In the genomic region with DNA sequence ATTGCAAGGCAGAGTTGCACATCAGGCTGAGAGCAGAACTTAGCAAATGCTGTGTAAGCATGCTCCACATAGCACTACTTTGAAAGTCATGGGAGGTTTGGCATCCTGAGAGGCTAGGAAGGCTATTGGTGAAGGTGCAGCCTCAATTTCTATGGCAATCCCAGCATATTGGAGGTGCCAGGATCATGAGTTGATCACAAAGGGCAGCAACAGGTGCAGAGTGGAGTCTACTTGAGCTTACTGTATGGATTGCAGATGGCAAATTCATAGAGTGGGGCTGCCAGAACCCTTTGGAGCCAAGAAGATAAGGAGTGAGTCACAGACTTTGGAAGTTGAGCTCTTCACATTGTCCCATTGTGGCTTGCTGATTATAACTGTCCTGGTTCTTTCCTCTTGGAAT, we compare ENCODE assay signal across 24 mouse cellular contexts.
"Had no signal": no experiment of that assay in that cellular context is flagged by ENCODE, and none has a peak within 500 bp of the region (broad histone marks: within the 10 kb centered on the region; RNA-seq: fewer than 3 reads in every experiment).

No protein-coding gene starts in this region.

- ATAC-seq: forebrain, embryonic 16.5 days; hindbrain, postnatal 0 days; intestine, embryonic 16.5 days; liver, postnatal 0 days had no signal

- H3K36me3 ChIP-seq: heart, embryonic 13.5 days; heart, embryonic 15.5 days; hindbrain, embryonic 13.5 days; hindbrain, embryonic 15.5 days; kidney, embryonic 15.5 days; limb, embryonic 10.5 days; limb, embryonic 12.5 days; liver, embryonic 13.5 days; liver, embryonic 15.5 days had no signal

- H3K4me1 ChIP-seq: heart, embryonic 13.5 days; heart, embryonic 15.5 days; hindbrain, embryonic 13.5 days; hindbrain, embryonic 15.5 days; kidney, embryonic 15.5 days; limb, embryonic 10.5 days; liver, embryonic 13.5 days; liver, embryonic 15.5 days had no signal

- H3K4me3 ChIP-seq: heart, embryonic 13.5 days; heart, embryonic 15.5 days; hindbrain, embryonic 13.5 days; hindbrain, embryonic 15.5 days; kidney, embryonic 15.5 days; left cerebral cortex, adult 2 months; limb, embryonic 10.5 days; limb, embryonic 12.5 days; liver, embryonic 13.5 days; liver, embryonic 15.5 days had no signal

- H3K27ac ChIP-seq: heart, embryonic 13.5 days; heart, embryonic 15.5 days; hindbrain, embryonic 13.5 days; hindbrain, embryonic 15.5 days; hindbrain, postnatal 0 days; kidney, embryonic 15.5 days; kidney, postnatal 0 days; left cerebral cortex, adult 2 months; limb, embryonic 10.5 days; limb, embryonic 12.5 days; liver, embryonic 13.5 days; liver, embryonic 15.5 days had no signal

- H3K27me3 ChIP-seq: heart, embryonic 13.5 days; heart, embryonic 15.5 days; hindbrain, embryonic 13.5 days; hindbrain, embryonic 15.5 days; kidney, embryonic 15.5 days; limb, embryonic 12.5 days; liver, embryonic 13.5 days; liver, embryonic 15.5 days had no signal

- H3K9ac ChIP-seq: heart, embryonic 13.5 days; heart, embryonic 15.5 days; hindbrain, embryonic 13.5 days; hindbrain, embryonic 15.5 days; kidney, embryonic 15.5 days; limb, embryonic 12.5 days; liver, embryonic 13.5 days; liver, embryonic 15.5 days; liver, postnatal 0 days had no signal

- H3K9me3 ChIP-seq: heart, embryonic 13.5 days; heart, embryonic 15.5 days; hindbrain, embryonic 13.5 days; hindbrain, embryonic 15.5 days; kidney, embryonic 15.5 days; limb, embryonic 10.5 days; limb, embryonic 12.5 days; liver, embryonic 13.5 days; liver, embryonic 15.5 days had no signal

- DNase-seq: gastrocnemius, postnatal 14 days; gastrocnemius, postnatal 36 days; heart, adult 11 months; kidney, adult 11 months; kidney, postnatal 14 days; kidney, postnatal 36 days; layer of hippocampus, adult 9-11 months; liver; liver, embryonic 13.5 days; liver, postnatal 0 days had no signal

- H3K4me2 ChIP-seq: heart, embryonic 13.5 days; heart, embryonic 15.5 days; hindbrain, embryonic 13.5 days; hindbrain, embryonic 15.5 days; kidney, embryonic 15.5 days; limb, embryonic 12.5 days; liver, embryonic 11.5 days; liver, embryonic 13.5 days; liver, embryonic 15.5 days had no signal
